Mouse (Mus musculus) cerebellum, adult 2 months (tissue): ENCODE results near the gene Ikzf3.

Experiments
- CTCF ChIP-seq: fragments of 200-500 bp; IDR thresholded peaks from 2 replicates; pipeline ENCODE4 v1.5.1; 2011; ENCODE audit warnings: low read depth, mild to moderate bottlenecking, control low read depth, low read length, moderate library complexity, borderline replicate concordance; ENCODE audit not compliant: insufficient read depth
- POLR2A ChIP-seq: fragments of 200-500 bp; IDR thresholded peaks from 2 replicates; pipeline ENCODE4 v1.6.1; 2011; ENCODE audit warnings: low read length, control low read depth, borderline replicate concordance; ENCODE audit not compliant: insufficient read depth

DNA sequence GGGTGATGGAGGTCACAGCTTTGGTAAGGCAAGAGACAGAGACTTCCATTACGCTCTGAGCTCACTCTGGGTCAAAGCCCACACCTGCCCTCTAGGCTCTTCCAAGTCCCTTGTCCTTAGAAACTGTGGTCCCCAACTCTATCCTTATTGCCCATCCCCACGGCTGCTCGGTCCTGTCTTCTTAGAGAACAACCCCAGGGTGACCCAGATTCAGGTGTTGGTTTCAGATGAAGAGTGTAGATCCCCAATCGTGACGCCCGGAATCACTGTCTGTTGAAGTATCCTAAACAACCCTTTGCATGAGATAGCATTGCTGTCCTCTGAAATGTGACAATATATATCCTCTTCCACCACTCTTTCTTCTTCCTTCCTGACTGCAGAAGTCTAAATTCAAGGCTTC is 83.6 kb downstream of the Ikzf3 start:
- TF ChIP-seq CTCF (no peak), POLR2A (no peak)
